Mouse (Mus musculus): ENCODE results near the gene Parp14.

Gene Parp14

GRCm38 (mm10) chr16:35787568-35788189 is 83.7 kb downstream of the Parp14 start:
- DNase-seq (ENCODE audit: low spot score in 2 of 2): no peak

GRCm38 (mm10) chr16:35787163-35787562 is 84.2 kb downstream of the Parp14 start:
- no peak for DNase-seq (ENCODE audit: low spot score in 2 of 2)

GRCm38 (mm10) chr16:35784134-35784725 is 87.1 kb downstream of the Parp14 start:
- DNase-seq (ENCODE audit: low spot score in 2 of 2): no peak

GRCm38 (mm10) chr16:35783207-35783573 is 88.2 kb downstream of the Parp14 start:
- no peak for DNase-seq (ENCODE audit: low spot score in 2 of 2)
